Mouse (Mus musculus) bone marrow macrophage, adult 2 months (primary cell): ENCODE data around the gene Ugt2a2.

ENCODE experiments used
- CTCF ChIP-seq: IDR thresholded peaks from 2 replicates; pipeline ENCODE4 v1.5.1; 2012; ENCODE audit warnings: low read depth, mild to moderate bottlenecking, low read length, moderate library complexity
- POLR2A ChIP-seq: IDR thresholded peaks from 2 replicates; pipeline ENCODE4 v1.6.1; 2012; ENCODE audit warnings: mild to moderate bottlenecking, low read depth, low read length, borderline replicate concordance

- no peak for TF ChIP-seq CTCF
- no peak for TF ChIP-seq POLR2A
Observed at GRCm38 (mm10) chr5:87456216-87456850, 25.7 kb downstream of the Ugt2a2 start.
